Mouse (Mus musculus) liver, embryonic 14.5 days (tissue): ENCODE results near the gene Clstn3. TPM values are rescaled to one million over a fixed set of nuclear protein-coding genes. Genes with fewer than 3 reads are reported as not detected.
"Not testable (repeated sequence)": the region's sequence is repeated elsewhere in the genome, so short reads cannot be mapped to it uniquely, and the experiment has no call there.

Source experiments
- ATAC-seq: fragments of 200-750 bp; cut with Nextera tagmentation; 2 replicates; pipeline ENCODE4 v1.8.0; 2017; ENCODE audit warnings: moderate number of reproducible peaks, mild to moderate bottlenecking, moderate library complexity; ENCODE audit not compliant: insufficient read depth
- DNase-seq, 3 experiments: peaks; one replicate each; pipeline ENCODE4 v3.0.0-alpha.2; 2012 to 2013; ENCODE audit warnings: low read depth in 3 of 3, low spot score in 3 of 3
- H3K27ac ChIP-seq: fragments of 300-500 bp; sonication (generic); 2 replicates; pipeline ENCODE4 v1.5.1; 2014; ENCODE audit warnings: moderate library complexity, mild to moderate bottlenecking, control low read depth, inconsistent platforms
- H3K27me3 ChIP-seq: fragments of 300-500 bp; sonication (generic); 2 replicates; pipeline ENCODE4 v1.6.1; 2014; ENCODE audit warnings: mild to moderate bottlenecking, low read length, moderate library complexity; ENCODE audit not compliant: control insufficient read depth, insufficient read depth
- H3K36me3 ChIP-seq: fragments of 300-500 bp; sonication (generic); replicated peaks from 2 replicates; pipeline ENCODE4 v1.6.1; 2014; ENCODE audit warnings: low read depth; ENCODE audit not compliant: control insufficient read depth, insufficient read depth
- H3K4me1 ChIP-seq, 2 experiments: fragments of 200-500 bp in 1 of 2; fragments of 300-500 bp in 1 of 2; sonication (generic) in 1 of 2; replicated peaks; 2 replicates each; pipeline ENCODE4 v1.6.1; 2012 to 2014; ENCODE audit warnings: antibody characterized with exemption in 1 of 2, inconsistent platforms in 1 of 2, low read length in 1 of 2; ENCODE audit not compliant: control insufficient read depth in 2 of 2, insufficient read depth in 2 of 2
- H3K4me2 ChIP-seq: fragments of 300-500 bp; sonication (generic); 2 replicates; pipeline ENCODE4 v1.6.1; 2014; ENCODE audit warnings: low read depth, mild to moderate bottlenecking, control low read depth, moderate library complexity
- H3K4me3 ChIP-seq, 2 experiments: fragments of 200-500 bp in 1 of 2; fragments of 300-500 bp in 1 of 2; sonication (generic) in 1 of 2; 2 replicates each; pipeline ENCODE4 v1.5.1; 2012 to 2014; ENCODE audit warnings: low read depth in 2 of 2, low read length in 2 of 2, mild to moderate bottlenecking in 2 of 2, control low read depth in 1 of 2, inconsistent platforms in 1 of 2, moderate library complexity in 1 of 2; ENCODE audit not compliant: insufficient read depth in 1 of 2
- H3K9ac ChIP-seq: fragments of 300-500 bp; sonication (generic); replicated peaks from 2 replicates; pipeline ENCODE4 v1.6.1; 2014; ENCODE audit warnings: mild to moderate bottlenecking, control low read depth, moderate library complexity
- H3K9me3 ChIP-seq: fragments of 300-500 bp; sonication (generic); 2 replicates; pipeline ENCODE4 v1.6.1; 2016; ENCODE audit warnings: low read length, mixed read lengths; ENCODE audit not compliant: control insufficient read depth
- CTCF ChIP-seq: IDR thresholded peaks from 2 replicates; pipeline ENCODE4 v1.5.1; 2016; ENCODE audit warnings: antibody characterized with exemption, low read depth, control low read depth
- EP300 ChIP-seq: IDR thresholded peaks from 2 replicates; pipeline ENCODE4 v1.6.1; 2016; ENCODE audit warnings: antibody characterized with exemption, low read depth
- WGBS: fragments of 180-500 bp; shearing (Covaris S2); extraction: QIAGEN DNeasy Blood & Tissue Kit; methylation state at CpG from one replicate; pipeline ENCODE4 v1.1.7; 2014; ENCODE audit not compliant: insufficient replicate concordance; 5-methylcytosine and 5-hydroxymethylcytosine counted together
- polyA plus RNA-seq, 2 experiments: library from polyadenylated mRNA; depleted of rRNA in 1 of 2; stranded (reverse) in 1 of 2; unstranded in 1 of 2; fragments of >200 nt; fragmentation: Nextera tagmentation in 1 of 2; extraction: Ambion mirVana in 1 of 2; gene quantifications; 2 replicates each; pipeline versions ENCODE4 v1.2.1 to v1.2.3; 2012 to 2014

Clstn3 gene
- polyA plus RNA-seq, 2 experiments = 1.7 to 2.5 TPM

DNA sequence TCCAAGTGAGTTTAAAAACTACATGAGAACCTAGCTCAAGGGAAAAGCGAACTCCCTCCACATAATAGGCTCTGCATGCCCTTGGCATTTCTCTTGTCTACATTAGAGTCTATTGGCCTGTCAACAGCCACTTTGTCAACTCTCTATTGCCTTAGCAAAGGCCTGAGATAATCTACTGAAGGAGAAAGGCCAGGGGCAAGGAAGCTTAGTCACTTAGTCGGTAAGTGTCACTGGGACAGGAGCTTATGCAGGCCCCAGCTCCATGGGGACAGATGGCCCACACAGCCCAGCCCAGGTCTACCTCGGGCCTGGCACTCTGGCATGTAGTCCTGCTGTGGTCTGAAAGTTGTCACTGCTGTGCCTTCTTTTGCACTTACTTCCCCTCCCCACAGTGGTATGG, 38.0 kb downstream of the Clstn3 start:
- no peak for ATAC-seq
- no peak overlapping the region for H3K9ac ChIP-seq

DNA sequence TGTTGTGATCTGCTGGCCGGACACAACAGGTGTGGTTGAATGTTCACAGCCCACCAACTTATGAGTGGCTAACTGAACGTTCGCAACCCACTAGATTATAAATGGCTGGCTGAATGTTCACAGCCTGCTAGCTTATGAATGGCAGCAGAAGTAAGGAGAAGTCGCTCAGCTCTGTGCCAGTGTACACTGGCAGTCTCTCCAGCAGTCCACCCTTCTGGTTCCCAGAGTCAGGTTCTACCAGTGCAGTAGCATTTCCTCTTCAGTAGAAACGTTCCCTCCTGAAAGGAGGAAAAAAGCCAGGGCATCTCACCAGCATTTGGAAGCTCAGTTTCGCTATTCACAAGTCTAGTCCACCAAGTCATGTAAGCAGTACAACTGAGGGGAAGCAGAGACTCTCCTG, 39.1 kb downstream of the Clstn3 start:
- Histone ChIP-seq H3K9me3 (no peaks in the 10 kb centered on the region), H3K27me3 (no peaks in the 10 kb centered on the region), H3K4me1 (peaks cover 13 to 20% of the 10 kb centered on the region in 2 experiments), H3K9ac (peak overlapping the region; percentile 10; the same call in 1 of the 2 replicates), H3K27ac (no peak overlapping the region), H3K4me3 (no peak overlapping the region), H3K4me2 (peak overlapping the region; percentile 32), H3K36me3 (no peaks in the 10 kb centered on the region)
- ATAC-seq (peak; percentile 21; the same call in 1 of the 2 replicates), DNase-seq (no peak)
- WGBS = 50% methylated on average over 6 of the region's 6 CpGs
- TF ChIP-seq EP300 = no peak
- no peak for TF ChIP-seq CTCF

More for the DNA sequence above, 38.0 kb downstream of the Clstn3 start:
- peaks cover 13 to 20% of the 10 kb centered on the region in 2 experiments for H3K4me1 ChIP-seq
- H3K4me3 ChIP-seq = no peak overlapping the region
- no peak for TF ChIP-seq EP300
- no peak for TF ChIP-seq CTCF
- H3K36me3 ChIP-seq = no peaks in the 10 kb centered on the region
- H3K27me3 ChIP-seq = no peaks in the 10 kb centered on the region
- DNase-seq = no peak
- no peak overlapping the region for H3K27ac ChIP-seq
- WGBS = 52% methylated on average over 3 of the region's 3 CpGs
- H3K4me2 ChIP-seq = no peak overlapping the region
- no peaks in the 10 kb centered on the region for H3K9me3 ChIP-seq

DNA sequence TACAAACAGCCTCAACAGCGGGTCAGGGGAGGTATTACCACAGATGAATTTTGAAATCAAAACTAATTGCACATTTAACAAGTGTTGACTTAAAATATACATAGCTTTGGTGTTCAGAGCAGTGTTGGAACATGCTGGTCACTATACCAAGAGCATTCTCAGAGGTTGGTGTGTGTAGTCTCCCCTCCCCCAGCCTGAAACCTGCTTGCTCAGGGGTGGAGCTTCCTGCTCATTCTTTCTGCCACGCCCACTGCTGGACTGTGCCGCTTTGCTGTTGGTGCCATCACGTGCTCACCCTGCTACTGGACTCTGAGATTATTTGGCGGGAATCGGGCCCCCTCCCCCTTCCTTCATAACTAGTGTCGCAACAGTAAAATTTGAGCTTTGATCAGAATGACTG, 39.6 kb downstream of the Clstn3 start:
- not testable (repeated sequence) for DNase-seq, H3K9me3 ChIP-seq, H3K27ac ChIP-seq, H3K36me3 ChIP-seq, H3K27me3 ChIP-seq, H3K9ac ChIP-seq, H3K4me3 ChIP-seq
- Histone ChIP-seq H3K4me2 (peak overlapping the region; percentile 32), H3K4me1 (peaks cover 13 to 20% of the 10 kb centered on the region in 2 experiments)
- peak; percentile 55; the same call in 1 of the 2 replicates for ATAC-seq
- WGBS = 22% methylated on average over 7 of the region's 7 CpGs

GRCm38 (mm10) chr6:124424068-124424498, 40.5 kb downstream of the Clstn3 start:
- no peak overlapping the region for H3K27ac ChIP-seq
- no peak for TF ChIP-seq CTCF
- TF ChIP-seq EP300 = no peak
- 3% methylated on average over 1 of the region's 1 CpGs for WGBS
- H3K36me3 ChIP-seq = no peaks in the 10 kb centered on the region
- peaks cover 13 to 20% of the 10 kb centered on the region in 2 experiments for H3K4me1 ChIP-seq
- H3K4me2 ChIP-seq = no peak overlapping the region
- H3K9ac ChIP-seq = no peak overlapping the region
- DNase-seq (no peak), ATAC-seq (peak; percentile 79)
- no peaks in the 10 kb centered on the region for H3K9me3 ChIP-seq
- no peaks in the 10 kb centered on the region for H3K27me3 ChIP-seq
- H3K4me3 ChIP-seq = no peak overlapping the region

DNA sequence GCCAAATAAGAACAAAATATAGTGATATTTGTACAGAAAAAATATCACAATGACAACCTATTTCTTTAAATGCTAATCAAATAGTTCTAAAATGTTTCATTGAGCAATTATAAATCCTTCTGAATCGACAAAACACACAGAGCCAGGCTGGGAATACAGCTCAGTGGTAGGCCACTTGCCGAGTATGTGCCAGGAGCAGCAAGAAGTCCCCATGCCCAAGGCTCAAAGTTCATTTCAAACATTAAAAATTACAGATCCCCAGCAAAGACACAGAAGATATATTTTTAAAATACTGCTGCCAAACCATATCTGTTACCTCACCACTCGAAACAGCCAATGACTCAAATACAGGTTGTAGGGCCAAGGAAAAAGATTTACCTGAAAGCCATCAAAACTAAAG, 45.9 kb downstream of the Clstn3 start:
- Histone ChIP-seq H3K4me1 (peaks cover 4 to 8% of the 10 kb centered on the region in 2 experiments; a peak in 3 of 4 replicates), H3K36me3 (no peaks in the 10 kb centered on the region), H3K9me3 (no peaks in the 10 kb centered on the region), H3K4me3 (no peak overlapping the region), H3K27ac (no peak overlapping the region), H3K27me3 (no peaks in the 10 kb centered on the region), H3K9ac (no peak overlapping the region), H3K4me2 (no peak overlapping the region)
- WGBS = 67% methylated on average over 3 of the region's 3 CpGs
- DNase-seq = no peak
- no peak for ATAC-seq
- TF ChIP-seq EP300 (no peak), CTCF (no peak)
